ENCODE assay signal across 13 mouse cellular contexts in the genomic region with DNA sequence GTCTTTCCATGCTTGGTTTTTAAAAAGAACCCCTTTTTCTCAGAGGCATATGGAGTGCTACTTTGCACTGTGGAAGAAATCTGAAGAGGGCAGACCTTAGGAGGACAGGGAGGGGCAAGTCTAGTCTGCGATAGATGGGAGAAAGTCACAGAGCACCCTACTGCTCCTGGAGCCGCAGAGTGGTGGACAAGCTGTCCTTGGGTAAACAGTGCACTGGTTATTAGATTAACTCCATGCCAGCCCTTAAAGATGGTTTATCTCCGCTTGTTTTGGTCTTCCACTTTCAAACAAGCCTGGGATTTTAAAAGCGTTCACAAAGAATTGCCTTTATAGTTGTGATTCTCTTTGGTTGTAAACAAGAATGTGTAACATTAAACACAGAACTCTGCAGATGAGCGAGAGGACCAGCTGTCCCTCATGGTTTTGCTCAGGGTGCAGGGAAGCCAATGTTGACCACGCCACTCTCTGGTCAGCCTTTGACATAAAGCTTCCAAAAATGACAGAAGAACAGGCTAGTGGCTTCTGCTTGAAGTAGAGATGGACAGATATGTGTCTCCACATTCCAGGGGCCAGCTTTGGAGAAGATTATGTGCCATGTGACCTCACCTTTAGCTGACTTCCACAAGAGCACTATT.
DNase-seq lines count a peak whose midpoint lies in the region; ATAC-seq and TF ChIP-seq lines count a peak whose summit lies in the region.
"Had no signal": no experiment of that assay in that cellular context is flagged by ENCODE, and none has a peak within 500 bp of the region (broad histone marks: within the 10 kb centered on the region; RNA-seq: fewer than 3 reads in every experiment).

No protein-coding gene starts in this region.

- no peak for ATAC-seq in hindbrain, embryonic 12.5 days (ENCODE audit: low FRiP score)
- no peak for ATAC-seq in hindbrain, embryonic 11.5 days (ENCODE audit: low FRiP score)
- peak; percentile 44 for ATAC-seq in forebrain, embryonic 15.5 days (replicated peaks)
- peak; percentile 34; the same call in 1 of the 2 replicates for ATAC-seq in hindbrain, embryonic 16.5 days
- no peak for ATAC-seq in midbrain, postnatal 0 days (ENCODE audit: low FRiP score)
- no peak for ATAC-seq in erythroblast, adult 5-6 weeks (replicated peaks; ENCODE audit: low FRiP score, poor library complexity, severe bottlenecking)
- ATAC-seq: CD4-positive, CD25-positive, alpha-beta regulatory T cell, adult 4 months had no signal

- TF ChIP-seq CTCF in midbrain, postnatal 0 days (IDR thresholded peaks at IDR 0.05), result no peak

- H3K27ac ChIP-seq in hindbrain, embryonic 12.5 days, result peak overlapping the region; percentile 60
- no peak overlapping the region for H3K27ac ChIP-seq in hindbrain, embryonic 11.5 days (ENCODE audit: low read depth, low read length)
- H3K27ac ChIP-seq in forebrain, embryonic 15.5 days (replicated peaks), result peak overlapping the region; percentile 2
- peak overlapping the region; percentile 42; the same call in 1 of the 2 replicates for H3K27ac ChIP-seq in hindbrain, embryonic 16.5 days (ENCODE audit: low read depth, low read length)
- H3K27ac ChIP-seq in midbrain, postnatal 0 days (ENCODE audit: low read depth, low read length), result peak overlapping the region; percentile 7; the same call in 1 of the 2 replicates
- H3K27ac ChIP-seq: heart, adult 2 months had no signal

- H3K36me3 ChIP-seq in hindbrain, embryonic 12.5 days, result no peaks in the 10 kb centered on the region
- H3K36me3 ChIP-seq in hindbrain, embryonic 11.5 days (ENCODE audit: control insufficient read depth, insufficient read depth, low read length), result no peaks in the 10 kb centered on the region
- no peaks in the 10 kb centered on the region for H3K36me3 ChIP-seq in forebrain, embryonic 15.5 days
- H3K36me3 ChIP-seq in hindbrain, embryonic 16.5 days (ENCODE audit: control insufficient read depth, insufficient read depth, low read length), result no peaks in the 10 kb centered on the region
- 0 out of 2 replicates have a peak, but pooled peaks cover 3% of the 10 kb centered on the region for H3K36me3 ChIP-seq in midbrain, postnatal 0 days (ENCODE audit: insufficient read depth, low read length)

- no peaks in the 10 kb centered on the region for H3K27me3 ChIP-seq in hindbrain, embryonic 12.5 days
- H3K27me3 ChIP-seq in hindbrain, embryonic 11.5 days (ENCODE audit: control insufficient read depth, insufficient read depth, low read length), result no peaks in the 10 kb centered on the region
- H3K27me3 ChIP-seq in forebrain, embryonic 15.5 days, result no peaks in the 10 kb centered on the region
- no peaks in the 10 kb centered on the region for H3K27me3 ChIP-seq in hindbrain, embryonic 16.5 days (replicated peaks; ENCODE audit: control insufficient read depth, insufficient read depth, low read length)
- H3K27me3 ChIP-seq in midbrain, postnatal 0 days (ENCODE audit: insufficient read depth, low read length), result no peaks in the 10 kb centered on the region
- H3K27me3 ChIP-seq: megakaryocyte, embryonic 14.5 days had no signal

- DNase-seq in hindbrain, embryonic 11.5 days (ENCODE audit: low spot score), result no peak
- no peak for DNase-seq in midbrain, postnatal 0 days (ENCODE audit: low spot score)
- DNase-seq in layer of hippocampus, postnatal 14 days (ENCODE audit: low spot score in 2 of 2), result no peak
- DNase-seq: heart, adult 2 months; heart, postnatal 36 days; right cerebral cortex, postnatal 25 days; thymus, postnatal 36 days had no signal

- no peaks in the 10 kb centered on the region for H3K9me3 ChIP-seq in hindbrain, embryonic 12.5 days (replicated peaks)
- no peaks in the 10 kb centered on the region for H3K9me3 ChIP-seq in hindbrain, embryonic 11.5 days (ENCODE audit: control insufficient read depth, low read length)
- no peaks in the 10 kb centered on the region for H3K9me3 ChIP-seq in forebrain, embryonic 15.5 days
- H3K9me3 ChIP-seq in hindbrain, embryonic 16.5 days (ENCODE audit: control insufficient read depth, low read length), result no peaks in the 10 kb centered on the region
- no peaks in the 10 kb centered on the region for H3K9me3 ChIP-seq in midbrain, postnatal 0 days (ENCODE audit: low read length)
- H3K9me3 ChIP-seq: megakaryocyte, embryonic 14.5 days had no signal

- no peak overlapping the region for H3K9ac ChIP-seq in hindbrain, embryonic 12.5 days
- H3K9ac ChIP-seq in hindbrain, embryonic 11.5 days (ENCODE audit: low read depth, low read length), result no peak overlapping the region
- H3K9ac ChIP-seq in forebrain, embryonic 15.5 days (replicated peaks), result no peak overlapping the region
- no peak overlapping the region for H3K9ac ChIP-seq in hindbrain, embryonic 16.5 days (ENCODE audit: low read depth, low read length)
- H3K9ac ChIP-seq in midbrain, postnatal 0 days (replicated peaks; ENCODE audit: low read length, poor library complexity, severe bottlenecking), result no peak overlapping the region

- no peak overlapping the region for H3K4me3 ChIP-seq in hindbrain, embryonic 12.5 days
- H3K4me3 ChIP-seq in hindbrain, embryonic 11.5 days (ENCODE audit: low read depth, low read length), result no peak overlapping the region
- H3K4me3 ChIP-seq in forebrain, embryonic 15.5 days, result no peak overlapping the region
- no peak overlapping the region for H3K4me3 ChIP-seq in hindbrain, embryonic 16.5 days (ENCODE audit: low read length)
- no peak overlapping the region for H3K4me3 ChIP-seq in midbrain, postnatal 0 days (ENCODE audit: low read depth, low read length)
- H3K4me3 ChIP-seq: heart, adult 2 months; megakaryocyte, embryonic 14.5 days had no signal

- WGBS in hindbrain, embryonic 12.5 days, result 74% methylated on average over 6 of the region's 6 CpGs
- WGBS in hindbrain, embryonic 11.5 days, result 84% methylated on average over 6 of the region's 6 CpGs
- WGBS in forebrain, embryonic 15.5 days, result 85% methylated on average over 6 of the region's 6 CpGs
- WGBS in hindbrain, embryonic 16.5 days, result 69% methylated on average over 6 of the region's 6 CpGs
- 76% methylated on average over 6 of the region's 6 CpGs for WGBS in midbrain, postnatal 0 days

- H3K4me1 ChIP-seq in hindbrain, embryonic 12.5 days, result peaks cover 40% of the 10 kb centered on the region
- no peaks in the 10 kb centered on the region; the same call in 1 of the 2 replicates for H3K4me1 ChIP-seq in hindbrain, embryonic 11.5 days (replicated peaks; ENCODE audit: control insufficient read depth, insufficient read depth, low read length)
- H3K4me1 ChIP-seq in forebrain, embryonic 15.5 days, result peaks cover 26% of the 10 kb centered on the region
- peaks cover 17% of the 10 kb centered on the region for H3K4me1 ChIP-seq in hindbrain, embryonic 16.5 days (ENCODE audit: control insufficient read depth, insufficient read depth, low read depth, low read length)
- peaks cover 12% of the 10 kb centered on the region for H3K4me1 ChIP-seq in midbrain, postnatal 0 days (ENCODE audit: insufficient read depth, low read length)

- no peak overlapping the region for H3K4me2 ChIP-seq in hindbrain, embryonic 12.5 days (replicated peaks)
- H3K4me2 ChIP-seq in hindbrain, embryonic 11.5 days (replicated peaks; ENCODE audit: low read depth, low read length), result no peak overlapping the region
- H3K4me2 ChIP-seq in forebrain, embryonic 15.5 days (replicated peaks), result no peak overlapping the region
- H3K4me2 ChIP-seq in hindbrain, embryonic 16.5 days (ENCODE audit: low read length), result peak overlapping the region; percentile 13; the same call in 1 of the 2 replicates
- H3K4me2 ChIP-seq in midbrain, postnatal 0 days (ENCODE audit: low read depth, low read length, poor library complexity, severe bottlenecking), result no peak overlapping the region

Comparison
In these comparisons a context has a peak if more than half of its experiments do, and no peak if none do; other contexts are left out.
1. ATAC-seq: peak in forebrain, embryonic 15.5 days (single experiment) and hindbrain, embryonic 16.5 days (single experiment); none in hindbrain, embryonic 12.5 days (single experiment), hindbrain, embryonic 11.5 days (single experiment), midbrain, postnatal 0 days (single experiment) and erythroblast, adult 5-6 weeks (single experiment).